Mouse (Mus musculus): ENCODE measurements around the gene Smcr8.

Gene Smcr8

DNA sequence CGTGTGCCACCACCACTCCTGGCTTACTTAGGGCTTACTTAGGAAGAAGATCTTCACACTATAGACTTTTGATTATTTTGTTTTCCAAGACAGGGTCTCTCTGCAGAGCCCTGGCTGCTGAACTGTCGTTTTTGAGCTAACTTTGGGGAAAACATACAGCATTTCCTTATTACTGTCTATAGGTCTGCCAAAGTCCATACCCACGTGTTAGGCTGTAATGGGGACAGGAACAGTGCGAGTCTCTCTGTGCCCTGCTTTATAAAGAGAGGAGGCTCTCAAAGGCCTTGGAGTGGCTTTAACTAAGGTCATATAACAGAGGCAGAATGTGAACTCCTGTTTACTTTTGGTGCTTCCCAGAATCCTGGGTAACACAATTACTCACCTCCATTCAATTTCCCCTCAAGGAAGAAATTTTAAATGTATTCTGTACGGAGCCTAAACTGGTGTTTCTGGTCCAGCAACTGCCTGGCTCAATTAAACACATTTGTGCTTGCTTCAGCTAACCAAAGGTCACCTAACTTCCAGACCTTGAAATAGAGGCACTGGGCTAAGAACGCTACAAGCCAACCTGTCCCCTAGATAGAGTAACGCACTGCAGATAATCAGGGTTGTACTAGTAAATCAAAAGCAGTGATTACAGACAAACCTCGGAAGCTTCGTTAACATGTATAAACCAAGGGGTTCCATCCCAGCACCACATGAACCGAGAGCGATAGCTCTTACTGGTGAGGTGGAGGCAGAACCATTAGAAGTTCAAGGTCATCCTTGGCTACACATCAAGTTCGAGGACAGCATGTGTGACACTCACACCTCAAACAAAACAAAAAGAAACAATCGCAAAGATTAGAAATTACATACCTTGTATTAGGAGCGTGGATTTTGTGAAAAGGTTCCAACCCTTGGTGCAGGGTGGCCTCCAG is 33.0 kb downstream of the Smcr8 start:
- ChIA-PET CTCF (interaction anchor here (0.6 to 2.0 kb wide), 19 partner anchors 13 to 460 kb away, joined by 3 to 20 read pairs (median 4); partner anchors contain the start of genes Dhrs7b (in 2 of the 4), Smcr8 (in 2 of the 4), Top3a (in 2 of the 4) and Tmem11 (in 1 of the 4)), POLR2A (interaction anchor here (0.6 to 4.5 kb wide), 119 partner anchors 7 to 1073 kb away, joined by 3 to 95 read pairs (median 5); partner anchors contain the start of genes Dhrs7b (in 3 of the 4), Smcr8 (in 3 of the 4), Tmem11 (in 3 of the 4) and Top3a (in 3 of the 4))

GRCm38 (mm10) chr11:60811054-60811460 is 33.7 kb downstream of the Smcr8 start:
- ChIA-PET POLR2A (interaction anchor here (0.5 to 4.5 kb wide), 129 partner anchors 8 to 1519 kb away, joined by 3 to 95 read pairs (median 5); partner anchors contain the start of genes Dhrs7b (in 3 of the 4), Smcr8 (in 3 of the 4), Tmem11 (in 3 of the 4) and Top3a (in 3 of the 4)), CTCF (interaction anchor here (0.6 to 2.0 kb wide), 24 partner anchors 12 to 1384 kb away, joined by 3 to 20 read pairs (median 4); partner anchors contain the start of genes Dhrs7b (in 2 of the 4), Smcr8 (in 2 of the 4), Top3a (in 2 of the 4) and Tmem11 (in 1 of the 4))

GRCm38 (mm10) chr11:60811618-60812017 is 34.3 kb downstream of the Smcr8 start, which contains the start of gene Shmt1:
TSS of gene Shmt1 (minus strand) at chr11:60811718.
- POLR2A ChIA-PET = interaction anchor here (0.5 to 4.5 kb wide), 109 partner anchors 9 to 1519 kb away, joined by 3 to 95 read pairs (median 5); partner anchors contain the start of genes Dhrs7b (in 3 of the 4), Smcr8 (in 3 of the 4), Tmem11 (in 3 of the 4) and Top3a (in 3 of the 4)
- CTCF ChIA-PET = interaction anchor here (0.6 to 2.0 kb wide), 15 partner anchors 13 to 1385 kb away, joined by 3 to 20 read pairs (median 5); partner anchors contain the start of genes Smcr8 (in 2 of the 4), Top3a (in 2 of the 4), Dhrs7b (in 1 of the 4) and Tmem11 (in 1 of the 4)

- ChIA-PET CTCF (no interaction called here), POLR2A (interaction anchor here in 2 of 4 experiments (0.6 to 1.4 kb wide), 4 partner anchors 8 to 71 kb away, joined by 3 to 5 read pairs (median 4); partner anchors contain the start of gene Dhrs7b (in 1 of the 2))
Observed at GRCm38 (mm10) chr11:60816398-60816797, 39.1 kb downstream of the Smcr8 start.

DNA sequence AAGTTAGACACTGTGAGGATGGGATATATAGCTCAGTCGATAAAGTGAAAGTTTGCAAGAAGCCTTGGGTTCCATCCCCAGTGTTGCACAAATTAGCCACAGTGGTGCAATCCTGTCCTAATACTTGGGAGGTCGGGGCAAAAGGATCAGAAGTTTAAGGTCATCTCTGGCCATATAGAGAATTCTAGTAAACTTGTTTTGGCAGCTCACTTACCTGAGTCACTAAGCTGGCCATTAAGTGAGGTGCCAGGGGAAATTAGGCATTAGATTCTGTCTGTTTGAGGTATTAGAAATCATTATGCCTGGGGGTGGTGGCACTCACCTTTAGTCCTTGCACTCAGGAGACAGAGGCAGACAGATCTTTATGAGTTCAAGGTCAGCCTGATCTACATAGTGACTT is 46.4 kb downstream of the Smcr8 start:
- ChIA-PET CTCF (interaction anchor here in 3 of 4 experiments (0.7 to 0.8 kb wide), 3 partner anchors 15 to 186 kb away, joined by 3 to 6 read pairs (median 5); no protein-coding TSS in a partner anchor), POLR2A (interaction anchor here in 3 of 4 experiments (0.6 to 5.2 kb wide), 14 partner anchors 12 to 763 kb away, joined by 3 to 43 read pairs (median 3); partner anchors contain the start of genes Shmt1 (in 2 of the 3), Smcr8 (in 1 of the 3) and Top3a (in 1 of the 3))

- CTCF ChIA-PET = interaction anchor here in 1 of 4 experiments (1.5 kb wide), 1 partner anchor 17 kb away, joined by 3 read pairs; no protein-coding TSS in a partner anchor
- POLR2A ChIA-PET = interaction anchor here in 2 of 4 experiments (0.7 to 9.7 kb wide), 5 partner anchors 14 to 62 kb away, joined by 3 to 95 read pairs (median 9); partner anchors contain the start of genes Shmt1 (in 2 of the 2) and Tmem11 (in 1 of the 2)
Observed at GRCm38 (mm10) chr11:60825191-60825590, 47.9 kb downstream of the Smcr8 start.

GRCm38 (mm10) chr11:60826700-60827099 is 49.4 kb downstream of the Smcr8 start:
- ChIA-PET CTCF (interaction anchor here in 3 of 4 experiments (0.7 to 2.1 kb wide), 8 partner anchors 15 to 220 kb away, joined by 3 to 20 read pairs (median 4); partner anchors contain the start of genes Shmt1 (in 1 of the 3) and Tmem11 (in 1 of the 3)), POLR2A (interaction anchor here in 3 of 4 experiments (0.7 to 9.7 kb wide), 15 partner anchors 11 to 84 kb away, joined by 3 to 175 read pairs (median 4); partner anchors contain the start of genes Tmem11 (in 3 of the 3) and Shmt1 (in 2 of the 3))

DNA sequence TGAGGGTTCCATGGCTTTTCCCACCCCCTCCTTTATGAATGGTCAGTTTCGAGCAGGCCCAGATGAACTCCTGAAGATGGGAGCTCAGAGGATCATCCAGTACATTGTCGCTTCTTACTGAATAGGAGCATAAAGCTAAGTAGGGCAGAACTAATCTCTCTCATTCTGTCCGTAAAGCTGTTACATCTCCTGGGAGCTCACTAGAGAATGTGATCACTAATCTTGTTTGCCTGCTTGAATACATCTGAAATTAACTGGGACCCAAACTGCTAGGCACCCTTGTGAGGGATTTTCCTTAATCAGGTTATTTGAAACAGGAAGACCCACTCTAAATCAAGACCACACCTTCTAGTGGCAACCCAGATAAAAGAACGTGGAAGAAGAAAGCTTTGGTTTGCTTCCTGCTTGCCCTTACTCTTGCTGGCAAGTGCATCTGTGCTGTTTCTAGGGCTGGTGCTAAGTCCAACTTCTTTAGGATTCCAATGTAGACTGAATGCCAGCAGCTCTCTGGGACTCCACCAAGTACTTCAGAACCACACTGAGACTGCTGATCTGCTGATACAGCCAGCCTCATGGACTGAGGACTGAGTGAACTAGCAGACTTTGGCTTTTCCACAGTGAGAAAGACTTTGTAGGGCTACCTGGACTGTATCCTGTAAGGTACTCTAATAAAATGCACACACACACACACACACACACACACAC is 50.1 kb downstream of the Smcr8 start:
- CTCF ChIA-PET = interaction anchor here in 3 of 4 experiments (0.7 to 2.1 kb wide), 4 partner anchors 15 to 52 kb away, joined by 3 to 20 read pairs (median 4); partner anchors contain the start of gene Shmt1 (in 1 of the 3)
- POLR2A ChIA-PET = interaction anchor here in 3 of 4 experiments (0.7 to 9.7 kb wide), 15 partner anchors 14 to 105 kb away, joined by 3 to 175 read pairs (median 4); partner anchors contain the start of genes Tmem11 (in 3 of the 3) and Shmt1 (in 2 of the 3)

GRCm38 (mm10) chr11:60828903-60829302 is 51.6 kb downstream of the Smcr8 start:
- POLR2A ChIA-PET = interaction anchor here in 2 of 4 experiments (0.6 to 9.7 kb wide), 7 partner anchors 17 to 154 kb away, joined by 3 to 175 read pairs (median 20); partner anchors contain the start of genes Shmt1 (in 2 of the 2) and Tmem11 (in 1 of the 2)
- CTCF ChIA-PET = no interaction called here

- ChIA-PET CTCF (interaction anchor here in 2 of 4 experiments (0.7 to 2.3 kb wide), 10 partner anchors 10 to 132 kb away, joined by 3 to 14 read pairs (median 4); partner anchors contain the start of genes Tmem11 (in 2 of the 2) and Shmt1 (in 1 of the 2)), POLR2A (interaction anchor here (0.5 to 9.7 kb wide), 87 partner anchors 8 to 293 kb away, joined by 3 to 175 read pairs (median 4); partner anchors contain the start of genes Shmt1 (in 3 of the 4), Smcr8 (in 3 of the 4), Top3a (in 3 of the 4) and Map2k3 (in 2 of the 4))
Observed at GRCm38 (mm10) chr11:60830433-60831052, 53.2 kb downstream of the Smcr8 start, which contains the start of gene Dhrs7b. TSS of gene Dhrs7b (plus strand) at chr11:60830631.

- ChIA-PET CTCF (interaction anchor here in 1 of 4 experiments (1.3 kb wide), 1 partner anchor 117 kb away, joined by 3 read pairs; no protein-coding TSS in a partner anchor), POLR2A (interaction anchor here in 3 of 4 experiments (0.5 to 2.5 kb wide), 22 partner anchors 8 to 748 kb away, joined by 3 to 11 read pairs (median 4); partner anchors contain the start of genes Shmt1 (in 2 of the 3), Tmem11 (in 2 of the 3), Mief2 (in 1 of the 3) and Smcr8 (in 1 of the 3))
Observed at GRCm38 (mm10) chr11:60836897-60837296, 59.6 kb downstream of the Smcr8 start.
